Mouse (Mus musculus) heart, adult 9 months (tissue): ENCODE measurements at regions not wholly inside any gene's neighbourhood (a gene's known extent, or its start where the extent isn't known, plus 50 kb on each side); places are given as distances from the start of the nearest gene placed in this dataset.
A peak's percentile ranks its signal among the peaks of the same experiment; 100 is the strongest.

Source experiments
- DNase-seq, 2 experiments: peaks; one replicate each; pipeline ENCODE4 v3.0.0; 2022; ENCODE audit warnings: low spot score in 2 of 2

GRCm38 (mm10) chr17:15981558-15981957 is 150.7 kb upstream of the Rgmb start:
- no peak for DNase-seq

- peak; percentile 6 to 10 for DNase-seq
Observed at GRCm38 (mm10) chr17:15977374-15978031, 146.7 kb upstream of the Rgmb start.

- no peak for DNase-seq
Observed at GRCm38 (mm10) chr17:15971351-15971685, 140.5 kb upstream of the Rgmb start.

- DNase-seq: no peak
Observed at GRCm38 (mm10) chr17:15970481-15971350, 139.9 kb upstream of the Rgmb start.

GRCm38 (mm10) chr17:15968331-15968730 is 137.5 kb upstream of the Rgmb start:
- DNase-seq: no peak

GRCm38 (mm10) chr17:15955656-15956055 is 124.8 kb upstream of the Rgmb start:
- no peak for DNase-seq

- no peak for DNase-seq
Observed at GRCm38 (mm10) chr17:15951641-15952040, 120.8 kb upstream of the Rgmb start.

GRCm38 (mm10) chr17:15949753-15950152 is 118.9 kb upstream of the Rgmb start:
- DNase-seq: no peak

DNA sequence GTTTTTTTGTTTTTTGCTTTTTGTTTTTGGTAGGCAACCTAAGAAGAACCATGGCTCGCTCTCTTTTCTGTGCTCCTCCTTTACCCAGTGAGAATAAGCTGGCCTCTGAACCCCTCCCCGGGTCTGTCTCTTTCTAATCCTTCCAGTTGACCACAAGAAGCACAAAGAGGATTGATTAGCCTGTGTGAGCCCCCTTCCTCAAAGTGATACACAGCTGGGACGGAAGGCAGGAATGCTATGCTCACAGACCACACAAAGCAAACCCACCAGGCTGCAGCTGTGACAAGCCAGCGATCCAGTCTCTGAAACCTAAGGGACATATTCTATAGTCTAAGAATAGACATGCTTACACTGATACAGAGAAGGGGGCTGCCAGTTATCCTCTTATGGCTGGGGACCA is 111.5 kb upstream of the Rgmb start:
- DNase-seq: no peak

- no peak for DNase-seq
Observed at GRCm38 (mm10) chr17:15918609-15919008, 87.8 kb upstream of the Rgmb start.

- no peak for DNase-seq
Observed at GRCm38 (mm10) chr17:15898689-15899419, 68.0 kb upstream of the Rgmb start.

GRCm38 (mm10) chr17:15895968-15896367 is 65.1 kb upstream of the Rgmb start:
- DNase-seq: no peak

- peak in 1 of 2 experiments; percentile 4 for DNase-seq
Observed at GRCm38 (mm10) chr17:15891896-15892675, 61.2 kb upstream of the Rgmb start.

GRCm38 (mm10) chr17:15890595-15891140 is 59.8 kb upstream of the Rgmb start:
- no peak for DNase-seq

- DNase-seq: no peak
Observed at GRCm38 (mm10) chr17:15882803-15883202, 52.0 kb upstream of the Rgmb start.

DNA sequence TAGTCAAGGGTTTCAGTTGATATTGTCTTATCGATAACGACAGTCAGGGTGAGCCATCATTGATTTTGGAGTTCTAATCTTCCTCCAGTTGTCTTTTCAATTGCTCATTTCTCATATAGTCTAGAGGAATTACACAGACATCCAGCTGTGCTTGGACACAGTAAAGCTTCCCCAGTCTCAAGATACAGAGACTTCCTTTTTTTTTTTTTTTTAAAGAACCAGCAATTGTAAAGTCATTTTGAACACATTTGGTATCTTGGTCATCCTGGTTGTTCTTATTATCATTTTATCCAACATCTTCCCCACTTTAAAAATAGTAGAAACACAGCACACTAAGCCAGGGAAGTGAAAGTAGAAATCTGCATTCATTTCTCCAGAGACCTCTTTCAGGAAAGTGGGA is 51.4 kb upstream of the Rgmb start:
- no peak for DNase-seq
